In the genomic region with DNA sequence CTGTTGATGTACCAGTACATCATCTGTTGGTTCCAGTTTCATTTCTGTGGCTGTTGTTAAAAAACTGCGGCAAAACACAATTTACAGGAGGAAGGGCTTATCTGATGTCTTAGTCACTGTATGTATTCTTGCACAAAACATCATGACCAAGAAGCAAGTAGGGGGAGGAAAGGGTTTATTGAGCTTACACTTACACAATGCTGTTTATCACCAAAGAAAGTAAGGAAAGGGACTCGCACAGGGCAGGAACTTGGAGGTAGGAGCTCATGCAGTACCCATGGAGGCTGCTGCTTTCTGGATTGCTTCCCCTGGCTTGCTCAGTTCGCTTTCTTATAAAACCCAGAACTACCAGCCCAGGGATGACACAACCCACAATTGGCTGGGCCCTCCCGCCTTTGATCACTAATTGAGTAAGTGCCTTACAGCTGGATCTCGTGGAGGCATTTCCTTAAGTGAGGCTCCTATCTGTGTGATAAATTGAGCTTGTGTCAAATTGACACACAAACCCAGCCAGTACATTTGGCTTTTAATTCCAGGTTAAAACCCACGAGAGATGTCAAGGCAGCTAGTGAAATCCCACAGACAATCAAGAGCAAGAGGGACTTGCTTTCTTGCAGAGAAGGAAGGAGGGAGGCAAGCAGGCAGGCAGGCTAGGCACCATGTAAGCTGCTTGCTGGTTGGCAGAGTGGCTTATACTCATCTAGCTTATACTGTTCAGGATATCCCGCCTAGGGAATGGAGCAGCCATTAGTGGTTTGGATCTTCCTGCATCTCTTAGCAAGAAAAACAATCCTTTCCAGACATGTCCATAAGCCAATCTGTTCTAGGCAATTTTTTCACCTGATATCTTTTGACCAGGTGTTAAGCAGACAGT, we compare ENCODE assay signal across 1 mouse cellular context.
A peak's percentile ranks its signal among the peaks of the same experiment; 100 is the strongest.
TF ChIP-seq lines count a peak whose summit lies in the region.

No protein-coding gene starts in this region.

TF ChIP-seq in MEL, 35 proteins besides CTCF, POLR2A, EP300 and RAD21:
- no peak for TF ChIP-seq MYC (IDR thresholded peaks at IDR 0.05; ENCODE audit: low read depth, low read length)
- 0 out of 2 replicates have a peak, but pooled peaks have one; percentile 35 for TF ChIP-seq HCFC1 (IDR thresholded peaks at IDR 0.05; ENCODE audit: low read depth, low read length)
- TF ChIP-seq JUND (IDR thresholded peaks at IDR 0.05; ENCODE audit: low read depth, low read length), result no peak
- TF ChIP-seq MAX (IDR thresholded peaks at IDR 0.05; ENCODE audit: low read length), result no peak
- peak; percentile 71 for TF ChIP-seq GATA1 (IDR thresholded peaks at IDR 0.05; ENCODE audit: low read depth, low read length)
- TF ChIP-seq ETS1 (IDR thresholded peaks at IDR 0.05; ENCODE audit: low read depth, low read length), result peak; percentile 79
- 0 out of 2 replicates have a peak, but pooled peaks have one; percentile 19 for TF ChIP-seq MXI1 (IDR thresholded peaks at IDR 0.05; ENCODE audit: low read depth, low read length)
- peak; percentile 59 for TF ChIP-seq SIN3A (IDR thresholded peaks at IDR 0.05; ENCODE audit: low read length)
